Mouse (Mus musculus) A20 (cell line): ENCODE results near the gene Ier5.

Experiments used
- DNase-seq: peaks from one replicate; pipeline ENCODE4 v3.0.0-alpha.2; 2011; ENCODE audit warnings: low read depth, low spot score

Gene Ier5

GRCm38 (mm10) chr1:155098486-155099279 is 753 bp downstream of the Ier5 start:
- DNase-seq: no peak

- peak; percentile 92 for DNase-seq
Measured at GRCm38 (mm10) chr1:155097931-155098485, 1.4 kb downstream of the Ier5 start.

- peak; percentile 52 for DNase-seq
Measured at GRCm38 (mm10) chr1:155097354-155097753, 2.1 kb downstream of the Ier5 start.

GRCm38 (mm10) chr1:155096620-155097261 is 2.7 kb downstream of the Ier5 start:
- DNase-seq: peak; percentile 53

- no peak for DNase-seq
Measured at GRCm38 (mm10) chr1:155093971-155094707, 5.3 kb downstream of the Ier5 start.

- DNase-seq: no peak
Measured at GRCm38 (mm10) chr1:155093145-155093791, 6.2 kb downstream of the Ier5 start.

GRCm38 (mm10) chr1:155091842-155092800 is 7.3 kb downstream of the Ier5 start:
- no peak for DNase-seq

- DNase-seq: peak; percentile 91
Measured at GRCm38 (mm10) chr1:155091374-155091841, 8.0 kb downstream of the Ier5 start.

- no peak for DNase-seq
Measured at GRCm38 (mm10) chr1:155090736-155091135, 8.7 kb downstream of the Ier5 start.

- no peak for DNase-seq
Measured at GRCm38 (mm10) chr1:155090327-155090726, 9.1 kb downstream of the Ier5 start.

GRCm38 (mm10) chr1:155088847-155089603 is 10.4 kb downstream of the Ier5 start:
- DNase-seq: no peak

- DNase-seq: no peak
Measured at GRCm38 (mm10) chr1:155088046-155088445, 11.4 kb downstream of the Ier5 start.

GRCm38 (mm10) chr1:155086893-155087292 is 12.5 kb downstream of the Ier5 start:
- no peak for DNase-seq

GRCm38 (mm10) chr1:155086416-155086815 is 13.0 kb downstream of the Ier5 start:
- no peak for DNase-seq

- DNase-seq: no peak
Measured at GRCm38 (mm10) chr1:155084839-155085238, 14.6 kb downstream of the Ier5 start.

GRCm38 (mm10) chr1:155083271-155084265 is 15.9 kb downstream of the Ier5 start:
- DNase-seq: peak; percentile 92

- no peak for DNase-seq
Measured at GRCm38 (mm10) chr1:155082965-155083268, 16.5 kb downstream of the Ier5 start.

- DNase-seq: no peak
Measured at GRCm38 (mm10) chr1:155082158-155082964, 17.1 kb downstream of the Ier5 start.
